Mouse (Mus musculus): ENCODE data around the gene Rbfox3. TPM values are rescaled to one million over a fixed set of nuclear protein-coding genes. Genes with fewer than 3 reads are reported as not detected.

Gene Rbfox3
- polyA plus RNA-seq, 1 experiment from 2014 or later: 0.06 TPM

- H3K27me3 ChIP-seq: no peaks in the 10 kb centered on the region
- H3K9me3 ChIP-seq (replicated peaks): no peaks in the 10 kb centered on the region
- H3K9ac ChIP-seq: no peak overlapping the region
- peaks cover 8% of the 10 kb centered on the region for H3K4me1 ChIP-seq (replicated peaks)
- peak overlapping the region; percentile 8; the same call in 1 of the 2 replicates for H3K27ac ChIP-seq
- ATAC-seq (replicated peaks; ENCODE audit: insufficient number of reproducible peaks, insufficient read depth, low FRiP score, low read depth): no peak
- H3K4me2 ChIP-seq: no peak overlapping the region
- 23% methylated on average over 12 of the region's 12 CpGs for WGBS
- H3K36me3 ChIP-seq: no peaks in the 10 kb centered on the region
- H3K4me3 ChIP-seq: no peak overlapping the region
Observed at GRCm38 (mm10) chr11:118470234-118470966, 441.0 kb downstream of the Rbfox3 start.

GRCm38 (mm10) chr11:118469509-118470160 lies 441.8 kb downstream of the Rbfox3 start:
- Histone ChIP-seq H3K27ac (peak overlapping the region; percentile 8; the same call in 1 of the 2 replicates), H3K36me3 (no peaks in the 10 kb centered on the region), H3K4me1 (replicated peaks) (peaks cover 8% of the 10 kb centered on the region), H3K9ac (no peak overlapping the region), H3K4me3 (no peak overlapping the region), H3K27me3 (no peaks in the 10 kb centered on the region), H3K9me3 (replicated peaks) (no peaks in the 10 kb centered on the region), H3K4me2 (no peak overlapping the region)
- WGBS: 78% methylated on average over 10 of the region's 10 CpGs
- no peak for ATAC-seq (replicated peaks; ENCODE audit: insufficient number of reproducible peaks, insufficient read depth, low FRiP score, low read depth)

DNA sequence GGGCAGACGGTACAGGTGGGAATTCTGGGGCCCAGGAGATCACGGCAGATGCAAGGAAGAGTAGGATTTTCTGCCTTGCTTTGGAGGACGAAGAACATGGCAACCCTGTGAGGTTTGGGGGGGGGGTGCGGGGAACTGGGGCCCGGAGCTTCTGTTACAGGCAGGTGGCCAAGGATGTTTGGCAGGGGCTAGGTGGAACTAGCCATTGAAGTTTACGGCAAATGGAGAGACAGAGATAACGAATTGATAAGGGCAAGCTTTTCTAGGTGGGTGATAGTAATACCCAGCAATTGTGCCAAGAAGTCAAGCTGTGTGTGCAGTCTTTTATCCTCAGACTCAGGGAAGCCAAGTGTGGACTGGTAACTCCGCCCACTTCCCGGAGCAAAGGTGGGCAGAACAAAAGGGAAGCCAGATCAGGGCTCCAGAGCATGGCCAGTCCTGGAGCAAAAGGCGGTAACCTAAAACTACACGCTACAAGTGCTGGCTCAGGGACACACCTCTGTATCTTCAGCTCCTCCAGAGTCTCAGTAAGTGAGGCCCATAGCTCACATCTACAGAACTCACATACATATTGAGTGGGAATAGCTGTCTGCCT lies 443.9 kb downstream of the Rbfox3 start:
- no peak overlapping the region for H3K4me3 ChIP-seq
- 49% methylated on average over 11 of the region's 11 CpGs for WGBS
- H3K9ac ChIP-seq: no peak overlapping the region
- no peaks in the 10 kb centered on the region for H3K36me3 ChIP-seq
- H3K4me2 ChIP-seq: no peak overlapping the region
- no peaks in the 10 kb centered on the region for H3K27me3 ChIP-seq
- peaks cover 8% of the 10 kb centered on the region for H3K4me1 ChIP-seq (replicated peaks)
- H3K27ac ChIP-seq: no peak overlapping the region
- no peaks in the 10 kb centered on the region for H3K9me3 ChIP-seq (replicated peaks)
- no peak; the same call in 1 of the 2 replicates for ATAC-seq (replicated peaks; ENCODE audit: insufficient number of reproducible peaks, insufficient read depth, low FRiP score, low read depth)

GRCm38 (mm10) chr11:118460280-118460679 lies 451.1 kb downstream of the Rbfox3 start:
- Histone ChIP-seq H3K9me3 (replicated peaks) (no peaks in the 10 kb centered on the region), H3K27ac (no peak overlapping the region), H3K4me3 (no peak overlapping the region), H3K27me3 (no peaks in the 10 kb centered on the region), H3K4me2 (no peak overlapping the region), H3K36me3 (no peaks in the 10 kb centered on the region), H3K4me1 (replicated peaks) (peaks cover 7% of the 10 kb centered on the region; the same call in 1 of the 2 replicates), H3K9ac (no peak overlapping the region)
- ATAC-seq (replicated peaks; ENCODE audit: insufficient number of reproducible peaks, insufficient read depth, low FRiP score, low read depth): no peak
- WGBS: 61% methylated on average over 6 of the region's 6 CpGs

DNA sequence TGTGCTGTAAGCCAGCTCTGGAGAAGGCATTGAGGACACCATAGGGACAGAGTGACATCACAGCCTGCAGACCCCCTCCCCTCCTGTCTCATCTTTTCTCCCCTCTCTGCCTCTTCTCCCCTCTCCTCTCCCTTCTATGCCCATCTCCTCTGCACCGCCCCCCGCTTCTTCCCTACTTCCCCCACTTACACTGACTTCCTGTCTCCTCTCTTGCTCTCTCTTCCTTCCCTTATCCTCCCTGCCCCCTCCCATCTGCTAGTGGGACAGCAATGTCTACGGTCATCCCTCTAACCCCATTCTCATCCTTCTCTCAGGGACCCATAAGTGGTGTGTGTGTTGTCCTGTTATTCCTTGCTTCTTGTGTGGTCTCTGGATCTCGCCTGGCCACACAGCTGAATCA lies 451.9 kb downstream of the Rbfox3 start:
- no peak overlapping the region for H3K9ac ChIP-seq
- no peak overlapping the region for H3K4me3 ChIP-seq
- no peak; the same call in 1 of the 2 replicates for ATAC-seq (replicated peaks; ENCODE audit: insufficient number of reproducible peaks, insufficient read depth, low FRiP score, low read depth)
- no peaks in the 10 kb centered on the region for H3K36me3 ChIP-seq
- no peaks in the 10 kb centered on the region for H3K27me3 ChIP-seq
- H3K4me1 ChIP-seq (replicated peaks): peaks cover 7% of the 10 kb centered on the region; the same call in 1 of the 2 replicates
- WGBS: 60% methylated on average over 4 of the region's 4 CpGs
- H3K27ac ChIP-seq: peak overlapping the region; percentile 43; the same call in 1 of the 2 replicates
- H3K9me3 ChIP-seq (replicated peaks): no peaks in the 10 kb centered on the region
- H3K4me2 ChIP-seq: peak overlapping the region; percentile 3; the same call in 1 of the 2 replicates

DNA sequence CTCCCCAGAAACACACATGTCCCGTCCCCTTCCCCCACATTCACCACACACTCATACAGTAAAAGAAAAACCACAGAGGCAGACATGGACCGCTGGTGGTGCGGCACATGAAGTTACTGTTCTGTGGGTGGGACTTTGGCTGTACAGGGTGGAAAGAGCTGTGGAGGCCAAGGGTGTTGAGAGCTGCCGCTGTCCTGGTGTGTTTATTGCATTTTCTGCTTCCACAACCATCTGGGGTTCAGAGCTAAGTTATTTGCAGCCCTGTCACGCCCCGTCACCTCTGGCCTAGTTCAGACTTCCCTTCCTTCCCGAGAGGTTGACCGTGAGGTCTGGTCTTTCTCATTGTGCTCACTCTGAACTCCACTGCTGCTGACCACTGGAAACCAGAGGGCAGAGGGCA lies 452.3 kb downstream of the Rbfox3 start:
- Histone ChIP-seq H3K4me2 (peak overlapping the region; percentile 3; the same call in 1 of the 2 replicates), H3K27me3 (no peaks in the 10 kb centered on the region), H3K9me3 (replicated peaks) (no peaks in the 10 kb centered on the region), H3K27ac (peak overlapping the region; percentile 43), H3K36me3 (no peaks in the 10 kb centered on the region), H3K4me3 (no peak overlapping the region), H3K4me1 (replicated peaks) (peaks cover 7% of the 10 kb centered on the region; the same call in 1 of the 2 replicates), H3K9ac (no peak overlapping the region)
- WGBS: 23% methylated on average over 8 of the region's 8 CpGs
- peak; percentile 39; the same call in 1 of the 2 replicates for ATAC-seq (replicated peaks; ENCODE audit: insufficient number of reproducible peaks, insufficient read depth, low FRiP score, low read depth)

GRCm38 (mm10) chr11:118456937-118457336 lies 454.5 kb downstream of the Rbfox3 start:
- WGBS: 75% methylated on average over 11 of the region's 11 CpGs

GRCm38 (mm10) chr11:118455788-118456187 lies 455.6 kb downstream of the Rbfox3 start:
- H3K27me3 ChIP-seq: no peaks in the 10 kb centered on the region
- H3K4me2 ChIP-seq: no peak overlapping the region
- H3K36me3 ChIP-seq: no peaks in the 10 kb centered on the region
- no peaks in the 10 kb centered on the region for H3K9me3 ChIP-seq (replicated peaks)
- no peak overlapping the region for H3K4me3 ChIP-seq
- H3K27ac ChIP-seq: no peak overlapping the region
- no peak overlapping the region for H3K9ac ChIP-seq
- H3K4me1 ChIP-seq (replicated peaks): peaks cover 7% of the 10 kb centered on the region; the same call in 1 of the 2 replicates
- WGBS: 61% methylated on average over 6 of the region's 6 CpGs
- ATAC-seq (replicated peaks; ENCODE audit: insufficient number of reproducible peaks, insufficient read depth, low FRiP score, low read depth): no peak

More at GRCm38 (mm10) chr11:118456937-118457336, 454.5 kb downstream of the Rbfox3 start:
- no peaks in the 10 kb centered on the region for H3K36me3 ChIP-seq
- peaks cover 7% of the 10 kb centered on the region; the same call in 1 of the 2 replicates for H3K4me1 ChIP-seq (replicated peaks)
- no peak overlapping the region for H3K9ac ChIP-seq
- no peak overlapping the region for H3K4me3 ChIP-seq
- H3K27me3 ChIP-seq: no peaks in the 10 kb centered on the region
- H3K9me3 ChIP-seq (replicated peaks): no peaks in the 10 kb centered on the region
- H3K27ac ChIP-seq: no peak overlapping the region
- no peak for ATAC-seq (replicated peaks; ENCODE audit: insufficient number of reproducible peaks, insufficient read depth, low FRiP score, low read depth)
- H3K4me2 ChIP-seq: no peak overlapping the region

GRCm38 (mm10) chr11:118453886-118454671 lies 457.3 kb downstream of the Rbfox3 start:
- Histone ChIP-seq H3K9me3 (replicated peaks) (no peaks in the 10 kb centered on the region), H3K27me3 (peaks cover 3% of the 10 kb centered on the region; the same call in 1 of the 2 replicates), H3K27ac (no peak overlapping the region), H3K9ac (no peak overlapping the region), H3K36me3 (no peaks in the 10 kb centered on the region), H3K4me1 (replicated peaks) (peaks cover 5% of the 10 kb centered on the region; the same call in 1 of the 2 replicates), H3K4me3 (no peak overlapping the region), H3K4me2 (no peak overlapping the region)
- 66% methylated on average over 11 of the region's 11 CpGs for WGBS
- ATAC-seq (replicated peaks; ENCODE audit: insufficient number of reproducible peaks, insufficient read depth, low FRiP score, low read depth): no peak

DNA sequence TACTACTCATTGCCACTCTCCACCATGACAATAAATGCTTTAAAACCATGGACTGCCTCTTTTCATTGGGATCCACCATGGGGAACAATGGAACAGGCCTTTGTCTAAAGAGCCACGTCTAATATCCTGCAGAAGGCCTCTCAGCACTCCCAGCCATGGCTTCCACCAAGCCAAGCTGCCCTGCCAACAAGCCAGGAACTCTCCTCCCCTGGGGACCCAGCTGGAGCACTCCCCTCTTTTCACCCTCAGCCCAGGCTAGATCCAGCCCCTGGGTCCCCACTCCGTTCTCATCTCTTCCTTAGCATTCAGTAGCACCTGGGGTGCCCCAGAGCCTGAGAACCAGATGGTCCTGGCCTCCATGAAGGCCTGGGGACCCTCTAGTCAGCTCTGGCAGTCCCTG lies 458.4 kb downstream of the Rbfox3 start:
- no peak for ATAC-seq (replicated peaks; ENCODE audit: insufficient number of reproducible peaks, insufficient read depth, low FRiP score, low read depth)
- WGBS: 77% methylated on average over 2 of the region's 2 CpGs
- H3K9ac ChIP-seq: no peak overlapping the region
- H3K9me3 ChIP-seq (replicated peaks): no peaks in the 10 kb centered on the region
- H3K4me1 ChIP-seq (replicated peaks): no peaks in the 10 kb centered on the region
- H3K4me3 ChIP-seq: no peak overlapping the region
- H3K27ac ChIP-seq: no peak overlapping the region
- H3K36me3 ChIP-seq: no peaks in the 10 kb centered on the region
- H3K4me2 ChIP-seq: no peak overlapping the region
- H3K27me3 ChIP-seq: peaks cover 3% of the 10 kb centered on the region; the same call in 1 of the 2 replicates
